Mouse (Mus musculus) WW6 (cell line): ENCODE measurements around the gene Fkbp9.

Experiments
- DNase-seq: peaks from one replicate; pipeline ENCODE4 v3.0.0-alpha.2; 2013; ENCODE audit warnings: low read depth, low spot score

Gene Fkbp9

GRCm38 (mm10) chr6:56831697-56832406 lies at the start of gene Fkbp9:
Fkbp9 (plus strand) TSS chr6:56832059.
- peak; percentile 57 for DNase-seq

GRCm38 (mm10) chr6:56783561-56784272 lies 48.1 kb upstream of the Fkbp9 start:
- DNase-seq = no peak

GRCm38 (mm10) chr6:56785068-56785467 lies 46.8 kb upstream of the Fkbp9 start:
- no peak for DNase-seq

GRCm38 (mm10) chr6:56787668-56788067 lies 44.2 kb upstream of the Fkbp9 start:
- DNase-seq = no peak

- DNase-seq = no peak
Measured at GRCm38 (mm10) chr6:56789336-56789735, 42.5 kb upstream of the Fkbp9 start.

- no peak for DNase-seq
Measured at GRCm38 (mm10) chr6:56794834-56795233, 37.0 kb upstream of the Fkbp9 start.

GRCm38 (mm10) chr6:56796232-56796631 lies 35.6 kb upstream of the Fkbp9 start:
- DNase-seq = no peak

- DNase-seq = no peak
Measured at GRCm38 (mm10) chr6:56796668-56797141, 35.2 kb upstream of the Fkbp9 start.

- peak; percentile 82 for DNase-seq
Measured at GRCm38 (mm10) chr6:56797311-56798151, 34.3 kb upstream of the Fkbp9 start, which contains the start of gene Kbtbd2. Kbtbd2 (minus strand) TSS chr6:56797813.

GRCm38 (mm10) chr6:56798152-56798465 lies 33.8 kb upstream of the Fkbp9 start:
- no peak for DNase-seq

- DNase-seq = no peak
Measured at GRCm38 (mm10) chr6:56805026-56805425, 26.8 kb upstream of the Fkbp9 start.

GRCm38 (mm10) chr6:56806195-56806594 lies 25.7 kb upstream of the Fkbp9 start:
- no peak for DNase-seq

GRCm38 (mm10) chr6:56808656-56809055 lies 23.2 kb upstream of the Fkbp9 start:
- no peak for DNase-seq

GRCm38 (mm10) chr6:56813332-56813731 lies 18.5 kb upstream of the Fkbp9 start:
- no peak for DNase-seq

- no peak for DNase-seq
Measured at GRCm38 (mm10) chr6:56818436-56819123, 13.3 kb upstream of the Fkbp9 start.

- no peak for DNase-seq
Measured at GRCm38 (mm10) chr6:56819124-56819487, 12.8 kb upstream of the Fkbp9 start.

GRCm38 (mm10) chr6:56825657-56826056 lies 6.2 kb upstream of the Fkbp9 start:
- DNase-seq = no peak

- no peak for DNase-seq
Measured at GRCm38 (mm10) chr6:56832407-56832796, 543 bp downstream of the Fkbp9 start.

GRCm38 (mm10) chr6:56832830-56833229 lies 971 bp downstream of the Fkbp9 start:
- no peak for DNase-seq

GRCm38 (mm10) chr6:56834769-56835168 lies 2.9 kb downstream of the Fkbp9 start:
- no peak for DNase-seq

GRCm38 (mm10) chr6:56835532-56835931 lies 3.7 kb downstream of the Fkbp9 start:
- no peak for DNase-seq

GRCm38 (mm10) chr6:56837166-56837565 lies 5.3 kb downstream of the Fkbp9 start:
- DNase-seq = peak; percentile 34
